Mouse (Mus musculus): ENCODE measurements at regions not wholly inside any gene's neighbourhood (a gene's known extent, or its start where the extent isn't known, plus 50 kb on each side); places are given as distances from the start of the nearest gene placed in this dataset.

DNA sequence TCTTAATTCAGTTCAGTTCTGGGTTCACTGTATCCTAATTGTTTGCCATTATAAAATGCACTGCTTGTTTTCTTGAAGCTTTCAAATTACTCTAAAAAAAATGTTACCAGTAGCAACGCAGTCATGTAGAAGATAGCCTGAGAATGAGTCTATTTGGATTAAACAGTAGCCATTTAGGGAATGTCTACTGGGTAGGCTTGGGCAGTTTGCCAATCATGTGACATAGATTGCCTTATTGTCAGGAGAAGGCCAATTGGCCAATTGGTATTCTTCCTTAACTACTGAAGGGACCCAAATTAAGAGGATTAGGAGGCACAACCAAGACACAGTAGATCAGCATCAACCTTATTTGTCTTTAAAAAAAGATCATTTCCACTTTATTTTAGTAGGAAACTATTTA is 379.7 kb downstream of the Samd5 start:
- TF ChIP-seq CTCF (IDR thresholded peaks at IDR 0.05; ENCODE audit: insufficient read depth, low read depth, low read length) (no peak), POLR2A (IDR thresholded peaks at IDR 0.05; ENCODE audit: insufficient read depth, low read depth, low read length) (no peak)

All from olfactory bulb, adult 2 months (tissue).